Mouse (Mus musculus) MEL-GATA-1-ER (cell line): Measurements from ENCODE around the gene Nck2.
A peak's percentile ranks its signal among the peaks of the same experiment; 100 is the strongest.

Source experiments
- DNase-seq: peaks from one replicate; pipeline ENCODE4 v3.0.0-alpha.2; 2012; ENCODE audit warnings: low read depth; ENCODE audit errors: extremely low read depth

The Nck2 gene

DNA sequence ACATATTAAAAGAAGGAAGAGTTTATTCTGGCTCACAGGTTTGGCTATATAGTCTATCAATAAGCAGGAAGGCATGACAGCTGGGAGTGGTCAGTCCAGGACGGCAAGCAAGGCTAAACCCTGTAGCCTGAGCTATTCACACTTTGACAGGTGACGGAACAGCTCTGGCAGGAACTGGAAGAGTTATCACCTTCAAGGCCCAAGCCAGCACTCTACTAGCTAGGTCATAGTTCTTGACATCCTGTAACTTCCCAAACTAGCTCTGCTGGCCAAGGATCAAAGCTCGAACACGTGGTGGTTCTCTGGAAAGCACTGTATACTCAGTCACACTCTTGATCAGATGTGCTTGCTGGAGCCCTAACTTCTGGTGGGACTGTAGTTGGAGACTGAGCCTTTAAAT is 10.5 kb upstream of the Nck2 start:
- DNase-seq = no peak

- no peak for DNase-seq
Observed at GRCm38 (mm10) chr1:43436554-43436953, 7.8 kb upstream of the Nck2 start.

- no peak for DNase-seq
Observed at GRCm38 (mm10) chr1:43439261-43439660, 5.1 kb upstream of the Nck2 start.

GRCm38 (mm10) chr1:43442568-43442967 is 1.8 kb upstream of the Nck2 start:
- no peak for DNase-seq

DNA sequence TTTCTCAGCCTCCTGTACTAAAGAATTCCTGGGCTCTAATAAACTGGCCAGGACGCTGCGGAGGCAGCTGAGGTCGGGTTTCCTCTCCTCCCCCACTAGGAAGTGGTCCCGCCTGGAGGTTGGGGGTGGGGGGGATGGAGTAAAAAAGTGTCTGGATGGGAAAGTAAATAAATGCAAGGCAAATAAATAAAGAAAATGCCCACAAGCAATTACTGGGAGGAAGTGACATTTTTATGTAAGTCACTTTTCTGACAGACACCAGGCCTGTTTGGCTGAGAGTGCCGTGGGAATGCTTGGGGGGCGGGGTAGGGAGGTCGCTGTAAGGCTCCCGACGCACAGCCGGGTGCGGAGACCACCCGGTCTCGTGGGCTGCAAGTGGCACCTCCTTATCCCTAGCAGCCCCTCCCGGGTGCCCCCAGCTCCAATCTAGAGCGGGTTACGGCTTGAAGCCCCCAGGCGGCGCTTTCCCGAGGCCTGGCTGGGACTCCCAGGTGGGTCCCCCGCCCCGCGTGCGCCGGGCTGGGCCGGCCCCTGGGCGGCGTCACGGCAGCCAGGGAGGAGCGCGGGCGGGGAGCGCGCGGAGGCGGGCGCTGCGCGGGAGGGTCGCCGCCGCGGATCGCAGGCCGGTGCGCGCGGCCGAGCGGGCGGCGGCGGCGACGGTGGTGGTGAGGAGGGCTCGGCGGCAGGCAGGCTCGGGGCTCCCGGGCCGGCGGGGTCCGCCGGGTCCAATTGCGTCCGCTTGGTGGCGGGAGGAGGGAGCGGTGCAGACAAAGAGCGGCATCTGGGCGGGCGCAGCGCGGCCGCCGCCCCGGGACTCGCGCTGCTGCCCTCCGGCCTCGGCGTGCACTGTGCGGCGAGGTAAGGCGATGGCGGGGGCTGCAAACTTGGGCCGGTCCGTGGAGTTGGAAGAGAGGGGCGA is 1.1 kb downstream of the Nck2 start:
- no peak for DNase-seq

GRCm38 (mm10) chr1:43446089-43446533 is 1.7 kb downstream of the Nck2 start:
- no peak for DNase-seq

- DNase-seq = no peak
Observed at GRCm38 (mm10) chr1:43446731-43447601, 2.6 kb downstream of the Nck2 start.

DNA sequence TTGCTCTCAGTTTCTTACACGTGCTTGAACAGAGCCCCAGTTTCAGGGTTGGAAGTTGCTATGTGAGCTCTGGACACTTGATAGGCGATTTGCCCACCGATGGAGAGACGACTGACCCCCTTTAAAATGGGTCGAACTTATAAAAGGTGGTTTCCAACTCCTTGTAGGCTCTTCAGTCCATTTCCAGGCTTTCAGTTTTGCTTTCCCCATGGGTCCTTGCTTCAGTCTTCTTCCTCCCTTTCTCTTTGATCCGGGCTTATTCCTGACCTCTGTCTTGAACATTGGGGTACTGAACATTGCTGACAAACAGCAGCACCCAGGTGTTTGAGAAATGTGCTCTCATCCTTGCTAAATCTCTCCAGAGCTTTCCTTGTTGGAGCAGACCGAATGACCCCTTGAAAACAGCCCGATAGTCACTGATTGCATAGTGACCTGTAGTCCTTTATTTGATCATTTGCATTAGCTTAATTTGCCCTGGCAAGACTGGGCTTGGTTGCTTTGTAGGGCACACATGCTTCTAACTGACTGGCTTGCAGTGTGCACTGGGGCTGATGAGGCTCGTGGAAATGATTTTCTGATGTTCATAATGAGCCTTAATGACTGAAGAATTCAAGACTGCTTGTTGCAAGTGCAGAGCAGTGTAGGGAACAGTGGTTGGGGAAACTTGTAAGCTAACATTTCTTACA is 3.4 kb downstream of the Nck2 start:
- DNase-seq = no peak

DNA sequence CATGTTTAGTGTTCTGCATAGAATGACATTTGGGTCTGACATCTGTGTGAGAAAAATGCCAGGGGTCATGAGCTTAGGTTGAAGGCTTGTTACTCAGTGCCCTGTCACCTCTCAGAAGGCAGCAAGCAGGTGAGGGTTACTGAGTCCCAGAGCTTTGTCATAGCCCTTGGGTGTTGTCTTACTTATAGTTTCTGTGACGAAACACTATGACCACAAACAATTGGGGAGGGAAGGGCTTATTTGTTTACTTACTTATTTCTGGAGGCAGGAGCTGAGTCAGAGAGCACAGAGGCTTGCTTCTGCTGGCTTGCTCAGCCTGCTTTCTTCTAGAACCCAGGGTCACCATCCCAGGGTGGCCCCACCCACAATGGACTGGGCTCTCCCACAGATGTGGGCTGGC is 6.4 kb downstream of the Nck2 start:
- no peak for DNase-seq

- DNase-seq = no peak
Observed at GRCm38 (mm10) chr1:43453683-43454082, 9.3 kb downstream of the Nck2 start.

DNA sequence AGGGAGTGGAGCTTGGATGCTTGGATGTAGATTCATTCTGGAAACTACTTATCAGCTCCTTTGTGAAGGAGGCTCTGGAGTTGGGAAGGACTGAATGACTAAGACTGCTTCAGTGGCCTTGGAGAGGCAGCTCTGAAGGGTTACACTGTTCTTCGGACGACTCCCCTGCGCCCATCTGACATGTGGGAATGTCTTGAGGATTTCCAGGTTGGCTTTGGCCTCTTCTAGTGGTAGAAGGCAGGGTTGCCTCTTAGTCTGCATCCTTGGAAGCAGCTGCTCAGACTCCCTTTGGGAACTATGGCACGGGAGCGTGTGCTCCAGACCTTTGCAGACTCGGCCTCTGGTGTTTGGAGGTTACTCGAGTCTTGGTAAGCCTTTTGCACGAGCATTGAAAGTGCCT is 10.4 kb downstream of the Nck2 start:
- DNase-seq = no peak

DNA sequence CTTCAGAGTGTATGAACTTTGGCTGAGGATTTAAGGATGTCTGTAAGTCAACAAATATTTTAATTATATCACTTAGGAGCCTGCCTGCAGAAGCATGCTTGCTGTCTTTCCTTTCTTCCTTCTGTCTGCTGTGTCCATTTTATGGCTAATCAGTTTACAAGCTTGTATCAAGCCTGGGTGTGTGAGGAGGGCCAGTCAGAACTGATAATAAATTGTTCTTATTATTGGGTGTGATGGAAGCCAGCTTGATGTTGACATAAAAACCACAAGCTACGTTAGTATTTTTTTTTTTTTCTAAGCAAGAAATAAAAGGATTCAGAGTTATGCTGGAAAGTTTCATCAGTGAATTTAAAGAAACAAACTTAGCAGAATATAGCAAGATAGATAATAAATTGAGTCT is 10.8 kb downstream of the Nck2 start:
- no peak for DNase-seq

GRCm38 (mm10) chr1:43457012-43457766 is 12.8 kb downstream of the Nck2 start:
- peak; percentile 84 for DNase-seq

GRCm38 (mm10) chr1:43460468-43460867 is 16.1 kb downstream of the Nck2 start:
- no peak for DNase-seq

DNA sequence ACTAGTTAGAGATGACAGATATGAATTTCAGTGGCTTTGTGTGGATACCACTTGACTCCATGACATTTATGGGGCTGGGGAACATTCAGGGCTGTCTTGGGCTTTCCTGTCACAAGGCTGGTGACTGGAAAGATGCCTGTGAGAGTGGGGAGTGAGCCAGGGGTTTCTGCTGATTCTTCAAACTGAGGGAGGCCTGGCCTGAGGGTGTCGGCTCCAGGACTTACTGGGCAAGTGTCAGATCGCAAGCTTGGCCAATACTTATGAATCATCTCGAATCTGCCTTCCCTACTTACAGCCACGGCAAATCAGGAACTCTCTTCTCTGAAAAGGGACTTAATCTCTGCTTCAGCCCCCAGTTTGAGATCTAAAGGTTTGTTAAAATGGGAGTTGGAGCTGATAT is 18.3 kb downstream of the Nck2 start:
- no peak for DNase-seq

DNA sequence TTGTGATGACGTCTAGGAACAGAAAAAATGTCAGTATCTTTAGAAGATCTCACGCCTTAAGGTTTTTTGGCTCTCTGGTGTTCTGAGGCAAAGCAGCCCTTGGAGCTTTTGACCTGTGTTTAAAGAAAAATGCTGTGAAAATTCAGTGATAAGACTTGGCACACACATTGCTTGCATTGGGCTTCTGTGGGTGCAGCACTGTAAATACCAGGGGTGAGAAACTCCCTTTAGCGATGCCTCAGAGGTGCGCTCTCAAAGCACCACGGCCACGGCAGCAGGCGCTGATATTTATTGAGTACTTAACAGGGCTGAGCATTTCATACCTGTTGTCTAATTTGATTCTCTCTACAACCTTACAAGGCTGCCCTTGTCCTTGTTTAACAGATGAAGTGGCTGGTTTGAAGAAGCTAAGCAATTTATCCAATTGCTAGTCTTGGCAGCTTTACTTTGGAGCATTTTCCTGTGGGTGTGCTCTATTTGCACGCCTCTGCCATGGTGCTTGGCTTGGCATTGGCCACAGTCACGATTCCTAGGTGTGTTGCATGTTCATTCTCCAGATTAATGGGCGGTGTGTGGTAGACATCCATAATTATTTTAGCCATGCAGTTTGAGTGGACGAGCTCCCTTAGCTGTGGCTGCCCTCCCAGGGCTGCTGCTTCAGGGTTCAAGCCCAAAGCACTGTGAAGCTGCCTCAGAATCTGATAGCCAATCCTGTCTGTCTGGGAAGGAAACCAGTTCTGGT is 19.7 kb downstream of the Nck2 start:
- DNase-seq = no peak

DNA sequence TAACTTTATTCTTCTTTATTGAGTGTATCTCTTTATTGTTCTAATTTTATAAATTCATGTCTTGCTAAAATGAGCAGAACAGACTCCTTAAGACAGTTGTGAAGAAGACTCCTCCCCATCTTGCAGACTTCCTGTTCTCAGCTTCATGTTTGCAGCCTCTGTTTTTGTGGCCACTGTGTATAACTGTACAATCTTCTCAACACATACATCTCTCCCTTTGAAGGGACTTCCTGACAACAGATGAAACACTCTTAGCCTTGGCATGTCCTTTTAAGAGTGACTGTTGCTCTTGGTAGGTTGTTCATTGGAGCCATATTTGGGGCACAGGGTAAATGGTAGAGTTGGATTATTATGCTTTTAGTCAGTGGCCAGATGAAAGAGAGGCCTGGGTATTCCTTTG is 20.6 kb downstream of the Nck2 start:
- DNase-seq = no peak

DNA sequence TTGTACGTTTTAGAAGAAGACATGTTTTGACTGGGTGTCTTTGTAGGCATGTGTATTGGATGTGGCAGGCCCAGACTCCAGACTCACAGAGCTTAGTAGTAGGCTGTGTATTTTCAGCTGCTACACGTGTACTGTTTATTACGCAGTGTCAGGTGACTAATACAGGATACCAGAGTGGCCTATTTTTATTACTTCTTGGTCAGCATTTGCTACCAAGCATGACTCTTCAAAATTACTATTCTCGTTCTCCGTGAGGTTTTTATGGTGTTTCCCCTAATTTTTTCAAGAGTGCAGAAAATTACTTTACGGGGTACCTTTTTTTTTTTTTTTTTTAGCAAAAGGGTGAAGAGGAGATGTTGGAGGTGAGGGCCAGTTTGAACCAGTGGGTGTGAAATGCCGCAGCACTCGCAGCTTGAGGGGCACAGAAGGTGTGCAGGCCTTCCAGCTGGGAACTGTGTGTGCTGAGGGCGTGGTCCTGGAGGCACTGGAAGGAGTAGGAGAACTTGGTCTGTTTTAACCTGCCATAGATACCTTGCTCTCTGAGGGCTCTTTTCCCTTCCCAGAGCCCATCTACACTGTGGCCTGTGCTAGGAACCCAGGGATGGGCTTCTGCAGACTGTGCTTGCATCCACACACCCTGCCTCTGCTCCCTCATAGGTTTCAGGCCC is 21.7 kb downstream of the Nck2 start:
- no peak for DNase-seq

- no peak for DNase-seq
Observed at GRCm38 (mm10) chr1:43467656-43468055, 23.3 kb downstream of the Nck2 start.

GRCm38 (mm10) chr1:43468207-43468606 is 23.8 kb downstream of the Nck2 start:
- no peak for DNase-seq
